ENCODE assay signal across 28 mouse cellular contexts in the genomic region with DNA sequence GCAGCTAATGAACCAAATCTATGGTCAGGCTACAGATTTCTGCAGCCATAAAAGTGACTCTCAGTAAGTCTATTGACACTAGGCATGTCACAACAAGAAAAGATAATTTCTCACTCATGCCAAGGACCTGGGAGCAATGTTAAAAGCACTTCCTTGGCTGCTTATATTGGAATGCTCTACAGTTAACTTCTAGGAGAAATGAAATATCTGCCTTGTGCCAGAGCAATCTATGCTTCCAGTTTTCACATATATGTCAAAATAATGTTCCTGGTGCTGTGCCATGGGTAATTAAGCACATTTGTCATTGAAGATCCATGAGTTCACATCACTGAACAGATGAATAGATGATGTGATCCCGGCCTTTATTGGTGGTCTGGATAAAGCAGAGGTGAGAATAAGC.
"Had no signal": no experiment of that assay in that cellular context is flagged by ENCODE, and none has a peak within 500 bp of the region (broad histone marks: within the 10 kb centered on the region; RNA-seq: fewer than 3 reads in every experiment).

No protein-coding gene starts in this region.

- H3K36me3 ChIP-seq: embryonic facial prominence, embryonic 10.5 days; embryonic facial prominence, embryonic 12.5 days; embryonic facial prominence, embryonic 13.5 days; embryonic facial prominence, embryonic 15.5 days; forebrain, embryonic 10.5 days; forebrain, embryonic 12.5 days; forebrain, embryonic 15.5 days; heart, embryonic 10.5 days had no signal

- H3K4me3 ChIP-seq: embryonic facial prominence, embryonic 10.5 days; embryonic facial prominence, embryonic 12.5 days; embryonic facial prominence, embryonic 13.5 days; embryonic facial prominence, embryonic 15.5 days; erythroblast, embryonic 14.5 days; forebrain, embryonic 10.5 days; forebrain, embryonic 12.5 days; forebrain, embryonic 13.5 days; forebrain, embryonic 15.5 days; gastrocnemius, adult 2 months; heart, adult 2 months; heart, embryonic 10.5 days had no signal

- H3K4me2 ChIP-seq: embryonic facial prominence, embryonic 12.5 days; embryonic facial prominence, embryonic 13.5 days; embryonic facial prominence, embryonic 15.5 days; forebrain, embryonic 12.5 days; forebrain, embryonic 13.5 days; forebrain, embryonic 15.5 days had no signal

- H3K4me1 ChIP-seq: embryonic facial prominence, embryonic 10.5 days; embryonic facial prominence, embryonic 12.5 days; embryonic facial prominence, embryonic 13.5 days; embryonic facial prominence, embryonic 15.5 days; forebrain, embryonic 13.5 days; forebrain, embryonic 15.5 days; heart, embryonic 10.5 days had no signal

- H3K9ac ChIP-seq: embryonic facial prominence, embryonic 12.5 days; embryonic facial prominence, embryonic 13.5 days; embryonic facial prominence, embryonic 15.5 days; forebrain, embryonic 12.5 days; forebrain, embryonic 13.5 days; forebrain, embryonic 15.5 days had no signal

- DNase-seq: cerebellum, adult 2 months; cerebellum, adult 8-10 months; cerebellum, adult 9-10 months; cerebellum, adult 9-11 months; cerebellum, postnatal 10 days; cerebellum, postnatal 14 days; cerebellum, postnatal 25 days; cerebellum, postnatal 36 days; embryo, embryonic 11 days; gastrocnemius, adult 2 months; gastrocnemius, postnatal 10 days; gastrocnemius, postnatal 14 days; gastrocnemius, postnatal 25 days; gastrocnemius, postnatal 36 days; heart, adult 11 months; heart, adult 18-20 months; heart, adult 2 months had no signal

- H3K27ac ChIP-seq: embryonic facial prominence, embryonic 10.5 days; embryonic facial prominence, embryonic 12.5 days; embryonic facial prominence, embryonic 13.5 days; embryonic facial prominence, embryonic 15.5 days; forebrain, embryonic 10.5 days; forebrain, embryonic 12.5 days; forebrain, embryonic 13.5 days; forebrain, embryonic 15.5 days; gastrocnemius, adult 2 months; heart, adult 2 months; heart, embryonic 10.5 days had no signal

- H3K27me3 ChIP-seq: embryonic facial prominence, embryonic 12.5 days; embryonic facial prominence, embryonic 13.5 days; embryonic facial prominence, embryonic 15.5 days; forebrain, embryonic 12.5 days; forebrain, embryonic 13.5 days; forebrain, embryonic 15.5 days had no signal

- H3K9me3 ChIP-seq: embryonic facial prominence, embryonic 10.5 days; embryonic facial prominence, embryonic 12.5 days; embryonic facial prominence, embryonic 13.5 days; embryonic facial prominence, embryonic 15.5 days; forebrain, embryonic 12.5 days; forebrain, embryonic 13.5 days; forebrain, embryonic 15.5 days; heart, embryonic 10.5 days had no signal

- ATAC-seq: forebrain, embryonic 13.5 days; forebrain, embryonic 15.5 days; forebrain, embryonic 16.5 days had no signal
